Mouse (Mus musculus) E14TG2a.4 (cell line): ENCODE data around the gene Ago4.
A peak's percentile ranks its signal among the peaks of the same experiment; 100 is the strongest.

Experiments
- CTCF ChIP-seq: conservative IDR thresholded peaks from 2 replicates; pipeline ENCODE4 v1.5.1; 2014; ENCODE audit warnings: low read length
- NANOG ChIP-seq: IDR thresholded peaks from 2 replicates; pipeline ENCODE4 v1.6.1; 2014; ENCODE audit warnings: borderline replicate concordance, low read length, mixed read lengths

GRCm38 (mm10) chr4:126468285-126468901, 64.9 kb downstream of the Ago4 start, which contains the start of gene Ago1:
- TF ChIP-seq CTCF (0 out of 2 replicates have a peak, but pooled peaks have one; percentile 4), NANOG (no peak)
